Mouse (Mus musculus) intestine, postnatal 0 days (tissue): ENCODE measurements around the gene Dclre1b. TPM values are rescaled to one million over a fixed set of nuclear protein-coding genes. Genes with fewer than 3 reads are reported as not detected.
"Not testable (repeated sequence)": the region's sequence is repeated elsewhere in the genome, so short reads cannot be mapped to it uniquely, and the experiment has no call there.

Experiments used
- ATAC-seq: fragments of 200-750 bp; cut with Nextera tagmentation; 2 replicates; pipeline ENCODE4 v1.8.0; 2017; ENCODE audit warnings: mild to moderate bottlenecking, moderate TSS enrichment, moderate library complexity
- H3K27ac ChIP-seq: fragments of 300-500 bp; sonication (generic); 2 replicates; pipeline ENCODE4 v1.5.1; 2014; ENCODE audit warnings: mild to moderate bottlenecking, low read depth, low read length, moderate library complexity
- H3K27me3 ChIP-seq: fragments of 300-500 bp; sonication (generic); replicated peaks from 2 replicates; pipeline ENCODE4 v1.6.1; 2014; ENCODE audit warnings: low read length, mixed read lengths; ENCODE audit not compliant: control insufficient read depth, insufficient read depth
- H3K36me3 ChIP-seq: fragments of 300-500 bp; sonication (generic); 2 replicates; pipeline ENCODE4 v1.6.1; 2014; ENCODE audit warnings: mild to moderate bottlenecking, moderate library complexity; ENCODE audit not compliant: control insufficient read depth, insufficient read depth
- H3K4me1 ChIP-seq: fragments of 300-500 bp; sonication (generic); replicated peaks from 2 replicates; pipeline ENCODE4 v1.6.1; 2014; ENCODE audit warnings: antibody characterized with exemption, low read length, mixed read lengths; ENCODE audit not compliant: control insufficient read depth, insufficient read depth
- H3K4me2 ChIP-seq: fragments of 300-500 bp; sonication (generic); replicated peaks from 2 replicates; pipeline ENCODE4 v1.6.1; 2014; ENCODE audit warnings: low read depth, mild to moderate bottlenecking, moderate library complexity
- H3K4me3 ChIP-seq: fragments of 300-500 bp; sonication (generic); 2 replicates; pipeline ENCODE4 v1.5.1; 2014; ENCODE audit warnings: low read depth, low read length
- H3K9ac ChIP-seq: fragments of 300-500 bp; sonication (generic); 2 replicates; pipeline ENCODE4 v1.6.1; 2014; ENCODE audit warnings: mild to moderate bottlenecking, low read depth, low read length
- H3K9me3 ChIP-seq: fragments of 300-500 bp; sonication (generic); 2 replicates; pipeline ENCODE4 v1.6.1; 2016; ENCODE audit warnings: mixed run types; ENCODE audit not compliant: control insufficient read depth
- CTCF ChIP-seq: sonication (generic); IDR thresholded peaks from 2 replicates; pipeline ENCODE4 v1.5.1; 2016; ENCODE audit warnings: low read depth, mild to moderate bottlenecking, control low read depth, antibody characterized with exemption, moderate library complexity
- WGBS: fragments of 180-500 bp; shearing (Covaris S2); extraction: QIAGEN DNeasy Blood & Tissue Kit; methylation state at CpG from one replicate; pipeline ENCODE4 v1.1.7; 2014; 5-methylcytosine and 5-hydroxymethylcytosine counted together
- polyA plus RNA-seq: library from polyadenylated mRNA; unstranded; fragments of >200 nt; fragmentation: Nextera tagmentation; extraction: Ambion mirVana; gene quantifications from 2 replicates; pipeline ENCODE4 v1.2.1, GENCODE M21; 2015

Gene Dclre1b
- polyA plus RNA-seq, 1 experiment from 2014 or later, result 10.2 TPM

- 87% methylated on average over 8 of the region's 8 CpGs for WGBS
- no peaks in the 10 kb centered on the region for H3K36me3 ChIP-seq
- H3K9me3 ChIP-seq, result no peaks in the 10 kb centered on the region
- ATAC-seq, result no peak
- TF ChIP-seq CTCF, result no peak
- no peak overlapping the region for H3K4me2 ChIP-seq
- 0 out of 2 replicates have a peak, but pooled peaks cover 5% of the 10 kb centered on the region for H3K4me1 ChIP-seq
- H3K27me3 ChIP-seq, result no peaks in the 10 kb centered on the region
- H3K9ac ChIP-seq, result no peak overlapping the region
- no peak overlapping the region for H3K27ac ChIP-seq
- H3K4me3 ChIP-seq, result no peak overlapping the region
Observed at GRCm38 (mm10) chr3:103851882-103852281, 42.6 kb upstream of the Dclre1b start.

- no peak for TF ChIP-seq CTCF
- 87% methylated on average over 6 of the region's 6 CpGs for WGBS
- H3K27ac ChIP-seq, result no peak overlapping the region
Observed at GRCm38 (mm10) chr3:103851481-103851880, 42.2 kb upstream of the Dclre1b start.

GRCm38 (mm10) chr3:103850644-103851363 lies 41.6 kb upstream of the Dclre1b start:
- no peak for TF ChIP-seq CTCF
- peak; percentile 69 for ATAC-seq
- Histone ChIP-seq H3K4me2 (peak overlapping the region; percentile 18; the same call in 1 of the 2 replicates), H3K36me3 (no peaks in the 10 kb centered on the region), H3K4me1 (0 out of 2 replicates have a peak, but pooled peaks cover 5% of the 10 kb centered on the region), H3K9ac (no peak overlapping the region), H3K4me3 (no peak overlapping the region), H3K27me3 (no peaks in the 10 kb centered on the region), H3K9me3 (no peaks in the 10 kb centered on the region), H3K27ac (no peak overlapping the region)
- 52% methylated on average over 9 of the region's 9 CpGs for WGBS

More at GRCm38 (mm10) chr3:103851481-103851880, 42.2 kb upstream of the Dclre1b start:
- Histone ChIP-seq H3K9ac (no peak overlapping the region), H3K27me3 (no peaks in the 10 kb centered on the region), H3K36me3 (no peaks in the 10 kb centered on the region), H3K4me1 (0 out of 2 replicates have a peak, but pooled peaks cover 5% of the 10 kb centered on the region), H3K9me3 (no peaks in the 10 kb centered on the region), H3K4me3 (no peak overlapping the region), H3K4me2 (no peak overlapping the region)
- no peak for ATAC-seq

GRCm38 (mm10) chr3:103840946-103841345 lies 31.7 kb upstream of the Dclre1b start:
- not testable (repeated sequence) for H3K9ac ChIP-seq, H3K36me3 ChIP-seq, H3K27me3 ChIP-seq, ATAC-seq, H3K27ac ChIP-seq, H3K4me2 ChIP-seq, H3K4me3 ChIP-seq, H3K4me1 ChIP-seq, H3K9me3 ChIP-seq
- 97% methylated on average over 7 of the region's 7 CpGs for WGBS

GRCm38 (mm10) chr3:103840195-103840594 lies 31.0 kb upstream of the Dclre1b start:
- not testable (repeated sequence) for H3K27ac ChIP-seq, H3K27me3 ChIP-seq, H3K4me1 ChIP-seq, ATAC-seq, H3K9me3 ChIP-seq, H3K4me2 ChIP-seq, H3K36me3 ChIP-seq, H3K4me3 ChIP-seq, H3K9ac ChIP-seq
- 80% methylated on average over 3 of the region's 3 CpGs for WGBS

GRCm38 (mm10) chr3:103839711-103840110 lies 30.5 kb upstream of the Dclre1b start:
- Histone ChIP-seq H3K4me2 (no peak overlapping the region), H3K36me3 (no peaks in the 10 kb centered on the region; the same call in 1 of the 2 replicates), H3K9ac (no peak overlapping the region), H3K27me3 (no peaks in the 10 kb centered on the region), H3K4me3 (no peak overlapping the region), H3K9me3 (no peaks in the 10 kb centered on the region), H3K27ac (no peak overlapping the region), H3K4me1 (no peaks in the 10 kb centered on the region)
- WGBS, result 92% methylated on average over 6 of the region's 6 CpGs
- no peak for ATAC-seq
- TF ChIP-seq CTCF, result no peak
